Mouse (Mus musculus): Measurements from ENCODE around the gene Dclk2.

Gene Dclk2

DNA sequence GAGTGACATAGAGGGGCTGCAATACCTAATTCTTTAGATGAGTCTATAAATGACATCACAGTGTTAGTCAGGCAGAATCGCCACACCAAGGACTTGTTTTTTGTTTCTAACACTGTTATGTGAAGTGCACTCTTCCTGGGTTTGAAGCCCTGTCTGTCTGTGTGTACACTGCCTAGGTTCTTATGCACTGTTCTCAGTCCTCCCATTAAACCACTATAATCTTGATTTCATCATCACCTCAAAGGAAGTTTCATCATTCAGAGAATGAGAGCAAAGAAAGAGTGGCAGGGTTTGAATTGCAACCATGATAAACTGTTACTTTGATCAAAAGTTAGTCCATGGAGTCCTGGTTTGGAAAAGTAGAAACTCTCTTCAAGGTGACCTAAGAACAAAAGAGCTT is 164.1 kb downstream of the Dclk2 start:
- DNase-seq (ENCODE audit: low spot score): no peak

DNA sequence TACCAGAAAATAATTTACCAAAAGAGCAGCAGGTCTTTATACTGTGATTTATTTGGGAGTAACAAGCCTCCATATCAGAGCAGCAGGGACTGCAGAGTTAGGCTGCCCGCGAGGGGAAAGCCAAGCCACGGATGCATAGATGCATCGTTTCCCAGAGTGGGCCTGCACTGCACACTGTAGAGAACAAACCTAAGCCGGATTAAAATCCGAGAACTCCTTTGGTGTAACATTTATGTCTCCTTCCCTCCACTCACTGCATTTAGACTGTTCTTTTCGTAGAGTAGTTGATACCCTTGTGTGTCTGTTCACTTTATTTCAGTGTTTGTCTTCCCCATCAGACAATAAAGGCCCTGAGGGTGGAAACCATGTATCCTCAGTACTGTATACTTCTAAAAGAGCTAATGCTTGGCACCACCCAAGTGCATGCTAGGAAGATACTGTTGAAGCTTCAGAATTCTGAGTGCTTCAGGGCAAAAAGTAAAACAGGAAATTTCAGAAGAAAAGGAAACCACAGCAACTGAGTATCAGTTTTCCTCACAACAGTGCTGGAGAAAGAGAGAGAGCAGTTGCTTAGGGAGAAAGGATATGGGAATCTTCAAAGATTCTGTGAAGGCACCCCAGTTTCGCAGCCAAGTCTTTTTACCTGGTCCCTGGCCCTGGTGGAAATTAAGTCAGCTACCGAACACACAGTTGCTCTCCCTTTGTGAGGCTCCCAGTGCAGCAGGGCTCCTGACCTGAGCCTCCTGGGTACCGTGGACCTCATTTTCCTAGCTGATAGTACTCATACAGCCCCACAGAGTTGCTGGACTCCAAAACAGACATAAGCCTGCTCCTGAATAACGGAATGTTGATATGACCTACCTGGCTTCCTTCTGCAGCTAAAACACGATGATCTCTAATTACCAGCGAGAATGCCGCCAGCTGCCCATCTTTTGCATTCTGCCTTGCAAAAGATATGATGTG is 165.8 kb downstream of the Dclk2 start:
- no peak for DNase-seq (ENCODE audit: low spot score)

- no peak for DNase-seq (ENCODE audit: low spot score)
Measured at GRCm38 (mm10) chr3:86754178-86754577, 166.5 kb downstream of the Dclk2 start.

DNA sequence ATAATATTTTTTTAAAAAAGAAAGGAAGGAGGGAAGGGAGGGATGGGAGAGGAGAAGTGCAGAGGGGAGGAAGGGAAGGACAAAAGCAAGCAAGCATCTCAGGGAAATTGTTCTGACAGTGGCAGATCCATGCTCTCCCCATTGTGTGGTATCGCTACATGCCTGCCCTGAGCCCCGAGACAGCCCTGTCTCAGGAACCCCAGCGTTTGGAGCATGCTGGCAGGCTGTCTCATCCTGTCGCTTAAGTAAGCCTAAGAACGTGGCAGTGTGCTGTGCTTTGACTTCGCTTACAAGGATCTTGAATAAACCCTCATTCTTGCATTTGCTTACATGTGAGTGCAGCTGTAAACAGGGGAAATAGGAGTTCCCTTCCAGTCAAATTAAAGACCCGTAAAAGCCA is 170.0 kb downstream of the Dclk2 start:
- no peak for DNase-seq (ENCODE audit: low spot score)

GRCm38 (mm10) chr3:86745769-86746512 is 174.7 kb downstream of the Dclk2 start:
- DNase-seq (ENCODE audit: low spot score): no peak

- DNase-seq (ENCODE audit: low spot score): no peak
Measured at GRCm38 (mm10) chr3:86745348-86745747, 175.3 kb downstream of the Dclk2 start.

DNA sequence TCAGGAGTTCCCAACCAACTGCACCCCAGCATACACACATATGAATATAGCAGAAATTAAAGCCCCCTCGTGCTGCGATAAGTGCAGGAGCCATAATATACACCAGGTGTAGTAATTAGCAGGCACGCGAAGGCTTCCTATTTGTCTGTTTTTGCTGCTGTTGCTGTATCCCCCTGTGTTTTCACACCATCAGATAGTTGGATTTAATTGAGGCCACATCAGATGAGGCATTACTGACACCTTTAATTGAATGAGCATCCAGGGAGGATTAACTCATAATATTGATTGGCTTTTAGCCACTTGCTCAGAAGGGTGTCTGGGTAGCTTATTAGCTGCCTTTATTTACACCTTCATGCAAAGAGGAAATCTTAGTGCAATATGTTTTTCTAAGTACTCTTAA is 180.9 kb downstream of the Dclk2 start:
- no peak for DNase-seq (ENCODE audit: low spot score)

DNA sequence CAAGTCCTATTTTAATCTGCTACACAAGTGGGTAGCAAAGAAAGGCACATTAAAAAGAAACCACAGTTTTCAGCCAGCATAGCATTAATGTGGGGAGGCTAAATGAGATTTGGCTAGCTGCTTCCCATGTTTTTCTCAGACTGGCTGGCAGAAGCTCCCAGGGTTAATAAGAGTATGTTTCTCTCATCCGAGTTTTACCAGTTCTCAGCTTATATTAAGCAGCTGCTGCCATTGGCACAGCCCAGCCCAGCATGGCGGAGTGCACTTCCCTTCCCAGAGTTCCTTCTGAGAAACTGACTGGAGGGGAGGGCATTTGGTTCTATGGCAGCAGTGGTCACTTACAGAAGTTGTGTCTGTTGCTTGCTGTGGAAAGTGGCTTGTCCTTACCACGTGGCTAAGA is 181.8 kb downstream of the Dclk2 start:
- DNase-seq (ENCODE audit: low spot score): no peak
